Mouse (Mus musculus) adrenal gland, postnatal 4 days (tissue): ENCODE data around the gene Mrpl24. TPM values are rescaled to one million over a fixed set of nuclear protein-coding genes. Genes with fewer than 3 reads are reported as not detected.
"Not testable (repeated sequence)": the region's sequence is repeated elsewhere in the genome, so short reads cannot be mapped to it uniquely, and the experiment has no call there.

Source experiments
- DNase-seq, 2 experiments: peaks; one replicate each; pipeline ENCODE4 v3.0.0; 2021 to 2022; ENCODE audit warnings: low spot score in 2 of 2, mixed read lengths in 2 of 2
- long read RNA-seq, 2 experiments: library from polyadenylated mRNA; stranded (forward); transcript quantifications; one replicate each; pipeline ENCODE4 v2.0.0; 2021
- total RNA-seq, 2 experiments: library from RNA; stranded (reverse); gene quantifications; 2 replicates each; pipeline ENCODE4 v1.2.3; 2021

The Mrpl24 gene
- total RNA-seq, result 100 to 1,000 TPM; 135 to 138 TPM
- long read RNA-seq, experiment 1, transcript Mrpl24-204 (6 exons, 1,115 nt), result minor isoform, 13 of 203 reads
- long read RNA-seq, experiment 1, transcript Mrpl24-201 (6 exons, 1,226 nt), result minor isoform, 11 of 203 reads
- long read RNA-seq, experiment 1, transcript Mrpl24-203 (5 exons, 1,234 nt), result minor isoform, 8 of 203 reads
- long read RNA-seq, experiment 1, transcript Mrpl24-202 (6 exons, 1,339 nt), result major isoform, 44 of 203 reads
- long read RNA-seq, experiment 1, partial matches to known transcripts, result 2 of 203 reads
- long read RNA-seq, experiment 1, other reads (novel, unspliced or antisense), result 125 of 203 reads
- long read RNA-seq, experiment 2, transcript Mrpl24-204 (6 exons, 1,115 nt), result minor isoform, 7 of 191 reads
- long read RNA-seq, experiment 2, transcript Mrpl24-202 (6 exons, 1,339 nt), result major isoform, 41 of 191 reads
- long read RNA-seq, experiment 2, transcript Mrpl24-201 (6 exons, 1,226 nt), result minor isoform, 18 of 191 reads
- long read RNA-seq, experiment 2, transcript Mrpl24-203 (5 exons, 1,234 nt), result minor isoform, 7 of 191 reads
- long read RNA-seq, experiment 2, partial matches to known transcripts, result 0 of 191 reads
- long read RNA-seq, experiment 2, other reads (novel, unspliced or antisense), result 118 of 191 reads

DNA sequence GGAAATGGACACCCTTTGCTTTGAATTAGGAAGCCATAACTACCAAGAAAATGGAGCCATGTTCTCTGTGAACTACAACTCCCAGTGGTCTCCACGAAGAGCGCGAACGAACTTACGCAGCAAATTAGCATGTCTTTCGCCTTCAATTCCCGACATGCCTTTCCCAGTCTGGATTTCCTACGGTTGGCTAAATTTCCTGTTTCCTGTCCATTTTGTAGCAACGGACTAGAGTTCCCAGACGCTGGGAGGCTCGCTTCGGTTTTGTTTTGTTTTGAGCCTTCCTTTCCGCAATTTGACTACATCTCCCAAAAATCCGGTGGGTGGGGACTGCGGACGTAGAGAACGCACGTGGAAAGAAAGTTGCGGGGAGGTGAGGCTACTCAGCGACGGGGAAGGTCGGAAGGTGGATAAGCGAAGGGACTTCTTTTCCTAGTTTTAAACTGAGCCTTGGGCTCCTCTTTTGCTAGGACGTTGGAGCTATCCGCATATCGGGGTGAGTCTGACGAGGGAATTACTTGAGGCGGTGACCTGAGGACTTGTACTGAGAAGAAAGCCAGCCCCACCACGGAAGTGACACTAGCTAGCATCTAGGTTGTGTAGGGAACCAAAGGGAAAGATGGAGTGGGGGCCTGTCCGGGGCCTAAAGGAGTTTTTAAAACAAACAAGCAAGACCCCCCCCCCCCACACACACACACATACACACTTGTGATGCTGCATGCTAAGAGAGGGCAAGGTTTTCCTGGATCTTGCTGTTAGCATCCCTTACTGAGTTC, at the start of gene Mrpl24:
Gene Mrpl24, plus strand, starts transcription at position 171 of the 773 bp plus-strand sequence.
- peak; percentile 19 to 61 for DNase-seq

DNA sequence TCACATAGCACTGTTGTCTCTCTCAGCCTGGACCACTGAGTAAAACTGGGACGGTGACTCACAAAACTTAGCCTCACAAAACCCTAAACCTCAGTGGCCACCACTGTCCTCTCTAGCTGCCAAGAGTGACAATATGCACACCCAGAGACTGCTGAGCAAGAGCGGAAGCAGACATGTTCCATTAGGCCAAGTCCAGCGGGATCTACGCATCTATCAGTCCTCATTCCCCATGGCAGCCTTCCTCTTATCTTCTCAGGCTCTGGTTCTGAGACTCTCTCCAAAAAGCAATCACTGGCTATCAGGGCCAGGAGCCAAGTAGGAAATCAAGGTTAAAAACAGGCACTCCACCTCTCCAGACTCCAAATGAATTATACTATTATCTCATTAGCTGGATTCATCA, 41.6 kb upstream of the Mrpl24 start:
- DNase-seq, result no peak

GRCm38 (mm10) chr3:87884291-87884690, 35.0 kb upstream of the Mrpl24 start:
- no peak for DNase-seq

GRCm38 (mm10) chr3:87884708-87885251, 34.5 kb upstream of the Mrpl24 start:
- DNase-seq, result peak in 1 of 2 experiments; percentile 32

GRCm38 (mm10) chr3:87885281-87886003, 33.9 kb upstream of the Mrpl24 start, which contains the start of gene Prcc:
Gene Prcc (minus strand): TSS chr3:87885608.
- DNase-seq, result peak; percentile 44 to 69

- DNase-seq, result no peak
Observed at GRCm38 (mm10) chr3:87886004-87886365, 33.3 kb upstream of the Mrpl24 start.

DNA sequence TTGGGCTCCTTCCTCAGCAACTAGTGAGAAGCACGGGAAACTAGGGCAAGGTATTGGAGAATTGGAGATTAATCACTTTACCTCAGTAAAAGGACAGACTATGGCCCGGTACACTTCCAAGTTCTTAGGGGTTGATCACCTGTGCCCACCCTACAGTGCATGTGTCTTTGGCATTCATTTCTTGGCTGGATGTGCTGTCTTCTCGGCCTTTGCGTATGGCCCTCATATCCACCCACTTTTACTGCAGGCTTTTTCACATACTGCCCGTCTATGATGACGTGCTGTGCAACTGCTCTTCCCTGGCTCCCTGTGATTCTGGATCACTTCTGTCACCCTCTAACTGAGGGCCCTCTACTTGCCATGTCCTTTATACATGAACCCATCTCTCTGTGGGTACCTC, 32.9 kb upstream of the Mrpl24 start:
- DNase-seq, result no peak

- DNase-seq, result not testable (repeated sequence)
Observed at GRCm38 (mm10) chr3:87887400-87887799, 31.9 kb upstream of the Mrpl24 start.

DNA sequence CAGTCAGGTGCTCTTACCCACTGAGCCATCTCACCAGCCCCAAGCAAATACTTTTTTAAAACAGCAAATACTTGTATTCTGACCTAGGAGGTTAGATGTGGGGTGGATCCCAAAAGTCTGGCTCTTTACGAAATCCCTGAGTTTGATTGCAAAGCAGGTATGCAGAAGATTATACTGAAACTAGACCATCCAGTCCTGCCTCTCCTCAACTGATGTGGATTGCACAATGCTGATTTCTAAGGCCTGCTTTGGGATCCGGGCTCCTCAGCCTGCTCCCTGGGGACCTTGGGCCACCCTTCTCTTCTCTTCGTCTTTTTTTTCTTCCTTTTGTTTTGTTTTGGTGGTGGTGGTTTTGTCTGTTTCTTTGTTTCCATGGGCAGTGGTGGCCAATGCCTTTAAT, 27.8 kb upstream of the Mrpl24 start:
- DNase-seq, result no peak

DNA sequence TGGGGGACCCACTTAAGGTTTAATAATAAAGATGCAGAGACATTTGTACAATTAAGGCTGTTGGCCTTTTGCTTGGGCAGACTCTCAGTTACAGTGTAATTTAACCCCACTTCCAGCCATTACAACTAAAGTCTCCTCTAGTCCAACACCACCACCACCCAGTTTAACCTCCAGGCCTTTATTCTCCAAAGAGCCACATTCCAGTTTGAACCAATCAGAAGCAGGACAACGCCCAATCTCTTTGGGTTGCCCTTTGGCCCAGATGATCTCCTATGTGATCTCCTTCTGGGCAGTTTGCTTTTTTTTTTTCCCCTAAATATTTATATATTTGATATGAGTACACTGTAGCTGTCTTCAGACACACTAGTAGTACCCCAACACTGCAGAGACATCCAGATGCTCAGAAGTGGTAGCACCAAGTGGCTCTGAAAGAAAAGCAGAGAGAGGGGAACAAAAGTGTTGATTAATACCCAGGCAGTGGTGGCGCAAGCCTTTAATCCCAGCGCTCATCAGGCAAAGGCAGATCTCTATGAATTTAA, 25.9 kb upstream of the Mrpl24 start:
- no peak for DNase-seq

DNA sequence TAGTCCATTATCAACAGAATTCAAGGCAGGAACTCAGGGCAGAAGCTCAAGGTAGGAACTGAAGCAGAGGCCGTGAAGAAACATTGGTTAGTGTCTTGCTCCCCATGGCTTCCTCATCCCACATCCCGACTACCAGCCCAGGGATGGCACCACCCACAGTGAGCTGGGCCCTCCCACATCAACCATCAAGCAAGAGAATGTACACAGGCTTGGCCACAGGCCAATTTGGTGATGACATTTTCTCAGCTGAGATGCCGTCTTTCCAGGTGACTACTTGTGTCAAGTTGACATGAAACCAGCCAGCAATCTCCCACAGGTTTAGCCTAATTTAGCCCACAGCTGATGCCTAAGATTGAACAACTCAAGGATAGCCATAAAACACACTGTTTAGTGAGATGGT, 20.0 kb upstream of the Mrpl24 start:
- no peak for DNase-seq

- DNase-seq, result no peak
Observed at GRCm38 (mm10) chr3:87899776-87900175, 19.5 kb upstream of the Mrpl24 start.

- DNase-seq, result no peak
Observed at GRCm38 (mm10) chr3:87901036-87901624, 18.2 kb upstream of the Mrpl24 start.

DNA sequence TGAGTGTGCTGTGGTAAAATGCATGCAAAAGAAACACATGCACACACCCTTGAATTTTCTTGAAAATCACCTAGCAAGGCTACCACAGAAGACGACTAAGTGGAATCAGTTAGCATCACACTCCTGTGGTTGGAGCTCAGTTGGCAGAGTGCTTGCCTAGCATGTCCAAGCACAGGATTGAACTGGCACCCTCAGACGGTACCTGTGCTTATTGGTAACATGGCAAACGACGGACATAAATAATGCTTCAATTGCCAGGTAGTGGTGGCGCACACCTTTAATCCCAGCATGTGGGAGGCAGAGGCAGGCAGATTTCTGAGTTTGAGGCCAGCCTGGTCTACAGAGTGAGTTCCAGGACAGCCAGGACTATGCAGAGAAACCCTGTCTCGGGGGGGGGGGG, 17.3 kb upstream of the Mrpl24 start:
- not testable (repeated sequence) for DNase-seq

DNA sequence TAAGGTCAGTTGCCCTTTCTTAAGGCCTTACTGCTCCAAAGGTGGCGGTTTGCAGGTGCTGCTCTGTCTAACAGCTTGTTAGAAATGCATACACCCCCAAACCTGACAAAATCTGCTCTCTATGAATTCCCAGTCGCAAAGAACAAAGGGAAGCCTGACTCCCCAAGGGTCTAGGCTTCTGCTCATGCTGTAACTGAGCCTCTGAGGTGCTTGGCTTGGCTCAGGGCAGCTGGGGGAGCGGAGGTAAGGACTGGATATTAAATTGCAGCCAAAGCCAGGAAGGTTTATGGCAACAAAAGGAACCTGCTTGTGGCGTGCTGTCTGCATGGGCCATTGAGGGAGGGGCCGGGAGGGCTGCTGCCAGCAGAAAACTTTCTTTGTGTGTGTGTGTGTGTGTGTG, 15.5 kb upstream of the Mrpl24 start:
- no peak for DNase-seq

DNA sequence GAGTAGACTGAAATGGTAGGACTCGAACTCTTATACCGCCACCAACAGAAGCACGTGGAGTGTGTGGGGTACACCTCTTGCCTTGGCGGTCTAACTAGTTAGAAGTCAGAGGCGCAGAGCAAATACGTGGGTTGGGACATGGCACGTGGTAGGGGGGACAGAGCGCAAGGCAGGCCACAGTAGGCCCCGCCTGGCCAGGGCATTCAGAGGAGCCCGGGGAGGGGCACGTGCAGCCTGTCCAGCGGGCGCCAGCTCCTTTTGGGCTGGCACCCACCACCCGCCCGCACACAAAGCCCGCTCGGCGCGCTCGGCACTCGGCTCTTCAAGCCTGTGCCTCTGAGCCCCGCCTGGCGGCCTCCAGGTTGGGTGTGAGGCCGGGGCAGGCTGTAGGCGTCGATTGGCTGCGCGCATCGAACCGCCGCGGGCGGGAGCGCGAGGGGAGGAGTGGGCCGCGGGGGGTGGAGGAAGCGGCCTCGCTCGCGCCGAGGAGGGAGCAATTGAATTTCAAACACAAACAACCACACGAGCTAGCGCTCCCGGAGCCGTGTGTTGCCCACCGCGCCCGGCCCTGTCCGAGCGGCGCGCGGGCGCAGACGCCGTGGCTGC, 13.3 kb upstream of the Mrpl24 start, which contains the start of gene Hdgf:
Gene Hdgf, plus strand, starts transcription at position 442 of the 606 bp plus-strand sequence.
- DNase-seq, result peak; percentile 81 to 91

GRCm38 (mm10) chr3:87906601-87906980, 12.7 kb upstream of the Mrpl24 start:
- DNase-seq, result peak in 1 of 2 experiments; percentile 50

GRCm38 (mm10) chr3:87906981-87907857, 12.1 kb upstream of the Mrpl24 start:
- no peak for DNase-seq

DNA sequence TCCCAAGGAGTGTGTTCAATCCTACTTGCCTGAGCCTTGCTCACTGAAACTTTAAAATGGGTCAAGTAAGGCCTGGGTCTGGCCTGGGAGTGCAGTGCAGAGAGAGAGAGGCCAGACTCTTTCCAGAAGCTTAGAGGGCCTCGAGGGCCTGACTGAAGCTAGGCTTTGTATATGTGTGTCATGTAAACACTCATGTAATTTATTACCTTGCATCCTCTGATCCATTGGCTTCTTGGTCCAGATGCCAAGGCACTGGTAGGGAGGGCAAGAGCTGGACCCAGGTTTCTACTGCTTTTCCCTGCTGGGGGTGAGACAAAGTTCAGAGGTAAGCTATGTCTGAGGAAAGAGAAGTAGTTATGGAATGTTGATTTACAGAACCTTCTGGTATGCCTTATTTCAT, 11.4 kb upstream of the Mrpl24 start:
- DNase-seq, result no peak
